Mouse (Mus musculus): Measurements from ENCODE around the gene Xylt1. TPM values are rescaled to one million over a fixed set of nuclear protein-coding genes. Genes with fewer than 3 reads are reported as not detected.

The Xylt1 gene
- polyA plus RNA-seq, 1 experiment from 2014 or later, result 0.48 TPM

DNA sequence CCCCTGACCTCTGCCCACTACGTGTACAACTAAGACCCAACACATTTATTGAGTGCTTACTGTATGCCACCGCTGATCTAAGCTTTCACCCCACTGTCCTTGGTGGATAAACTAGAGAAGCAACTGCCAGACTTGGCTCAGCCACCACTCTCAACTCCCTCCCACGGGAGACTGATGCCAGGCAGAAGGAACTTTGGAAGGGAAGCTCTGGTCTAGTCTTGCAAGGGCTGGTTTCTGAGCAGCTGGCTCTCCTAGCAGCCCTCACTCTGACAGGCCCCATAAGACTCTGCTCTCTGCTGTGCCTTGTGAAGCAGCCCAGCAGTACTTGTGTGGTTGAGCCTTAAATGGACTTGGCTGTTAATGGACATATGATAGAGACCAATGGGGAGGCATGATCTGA lies 60.2 kb downstream of the Xylt1 start:
- Histone ChIP-seq H3K9ac (ENCODE audit: low read depth, low read length) (no peak overlapping the region), H3K4me1 (ENCODE audit: control insufficient read depth, insufficient read depth, low read length) (no peaks in the 10 kb centered on the region), H3K36me3 (ENCODE audit: control insufficient read depth, insufficient read depth, low read length) (no peaks in the 10 kb centered on the region), H3K4me2 (ENCODE audit: low read depth, low read length) (no peak overlapping the region), H3K27me3 (replicated peaks; ENCODE audit: control insufficient read depth, insufficient read depth, low read length) (no peaks in the 10 kb centered on the region), H3K4me3 (ENCODE audit: low read length) (no peak overlapping the region), H3K27ac (ENCODE audit: low read length) (no peak overlapping the region), H3K9me3 (ENCODE audit: control insufficient read depth, low read length) (no peaks in the 10 kb centered on the region)
- no peak for ATAC-seq
- 81% methylated on average over 3 of the region's 3 CpGs for WGBS

DNA sequence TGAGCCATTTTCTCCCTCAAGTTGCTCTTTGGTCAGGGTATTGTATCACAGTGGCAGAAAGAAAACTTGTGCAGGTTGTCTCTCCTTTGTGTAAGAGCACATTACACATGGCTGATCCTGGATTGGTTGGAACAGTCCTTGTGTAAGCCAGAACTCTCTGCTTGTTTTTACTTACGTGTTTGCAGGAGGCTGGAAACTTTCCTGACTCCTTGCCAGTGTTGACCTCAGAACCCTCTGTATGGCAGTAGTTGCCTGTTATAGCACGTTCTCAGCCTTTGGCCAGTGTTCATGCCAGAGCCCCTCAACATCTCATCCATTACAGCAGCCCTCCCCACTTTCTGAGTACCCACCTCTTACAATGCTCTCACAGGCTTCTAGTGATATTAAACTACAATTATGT lies 61.9 kb downstream of the Xylt1 start:
- no peaks in the 10 kb centered on the region for H3K9me3 ChIP-seq (ENCODE audit: control insufficient read depth, low read length)
- ATAC-seq, result no peak
- WGBS, result 82% methylated on average over 2 of the region's 2 CpGs

GRCm38 (mm10) chr7:117443215-117443614 lies 62.4 kb downstream of the Xylt1 start:
- H3K4me1 ChIP-seq (ENCODE audit: control insufficient read depth, insufficient read depth, low read length), result no peaks in the 10 kb centered on the region
- H3K9ac ChIP-seq (ENCODE audit: low read depth, low read length), result no peak overlapping the region
- no peak for ATAC-seq
- H3K9me3 ChIP-seq (ENCODE audit: control insufficient read depth, low read length), result no peaks in the 10 kb centered on the region
- no peaks in the 10 kb centered on the region for H3K36me3 ChIP-seq (ENCODE audit: control insufficient read depth, insufficient read depth, low read length)
- no peak overlapping the region for H3K4me2 ChIP-seq (ENCODE audit: low read depth, low read length)
- H3K27me3 ChIP-seq (replicated peaks; ENCODE audit: control insufficient read depth, insufficient read depth, low read length), result no peaks in the 10 kb centered on the region
- no peak overlapping the region for H3K4me3 ChIP-seq (ENCODE audit: low read length)
- WGBS, result 76% methylated on average over 7 of the region's 7 CpGs
- H3K27ac ChIP-seq (ENCODE audit: low read length), result no peak overlapping the region

More for the DNA sequence above, 61.9 kb downstream of the Xylt1 start:
- Histone ChIP-seq H3K4me1 (ENCODE audit: control insufficient read depth, insufficient read depth, low read length) (no peaks in the 10 kb centered on the region), H3K27me3 (replicated peaks; ENCODE audit: control insufficient read depth, insufficient read depth, low read length) (no peaks in the 10 kb centered on the region), H3K4me2 (ENCODE audit: low read depth, low read length) (no peak overlapping the region), H3K36me3 (ENCODE audit: control insufficient read depth, insufficient read depth, low read length) (no peaks in the 10 kb centered on the region), H3K4me3 (ENCODE audit: low read length) (no peak overlapping the region), H3K27ac (ENCODE audit: low read length) (no peak overlapping the region), H3K9ac (ENCODE audit: low read depth, low read length) (no peak overlapping the region)

DNA sequence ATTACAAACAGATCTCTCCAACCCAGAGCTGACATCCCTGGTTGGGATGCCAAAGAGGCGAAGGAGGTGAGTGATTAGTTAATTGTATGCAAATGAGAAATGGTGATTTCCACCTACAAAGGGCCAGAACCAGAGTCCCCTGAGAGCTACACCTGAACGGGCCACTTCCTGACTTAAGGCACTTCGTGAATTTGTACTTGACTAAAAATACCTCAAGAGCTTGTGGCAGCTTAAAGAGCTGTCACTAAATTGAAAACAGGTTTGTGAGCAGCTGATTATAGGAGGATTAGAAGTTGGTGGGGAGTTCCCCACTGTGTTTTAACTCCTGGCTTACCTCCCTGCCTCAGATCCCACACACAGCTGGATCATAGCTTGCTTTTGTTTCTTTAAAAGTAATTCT lies 64.7 kb downstream of the Xylt1 start:
- H3K9ac ChIP-seq (ENCODE audit: low read depth, low read length), result no peak overlapping the region
- H3K4me1 ChIP-seq (ENCODE audit: control insufficient read depth, insufficient read depth, low read length), result no peaks in the 10 kb centered on the region
- H3K9me3 ChIP-seq (ENCODE audit: control insufficient read depth, low read length), result no peaks in the 10 kb centered on the region
- H3K36me3 ChIP-seq (ENCODE audit: control insufficient read depth, insufficient read depth, low read length), result no peaks in the 10 kb centered on the region
- H3K27ac ChIP-seq (ENCODE audit: low read length), result no peak overlapping the region
- no peaks in the 10 kb centered on the region for H3K27me3 ChIP-seq (replicated peaks; ENCODE audit: control insufficient read depth, insufficient read depth, low read length)
- no peak overlapping the region for H3K4me2 ChIP-seq (ENCODE audit: low read depth, low read length)
- no peak for ATAC-seq
- WGBS, result 62% methylated on average over 3 of the region's 3 CpGs
- H3K4me3 ChIP-seq (ENCODE audit: low read length), result no peak overlapping the region

GRCm38 (mm10) chr7:117449605-117450004 lies 68.8 kb downstream of the Xylt1 start:
- H3K27ac ChIP-seq (ENCODE audit: low read length), result no peak overlapping the region
- H3K4me3 ChIP-seq (ENCODE audit: low read length), result no peak overlapping the region
- 97% methylated on average over 5 of the region's 5 CpGs for WGBS
- H3K4me2 ChIP-seq (ENCODE audit: low read depth, low read length), result no peak overlapping the region
- no peaks in the 10 kb centered on the region for H3K9me3 ChIP-seq (ENCODE audit: control insufficient read depth, low read length)
- no peak overlapping the region for H3K9ac ChIP-seq (ENCODE audit: low read depth, low read length)
- peaks cover 18% of the 10 kb centered on the region for H3K4me1 ChIP-seq (ENCODE audit: control insufficient read depth, insufficient read depth, low read length)
- H3K36me3 ChIP-seq (ENCODE audit: control insufficient read depth, insufficient read depth, low read length), result no peaks in the 10 kb centered on the region
- no peaks in the 10 kb centered on the region for H3K27me3 ChIP-seq (replicated peaks; ENCODE audit: control insufficient read depth, insufficient read depth, low read length)
- no peak for ATAC-seq

GRCm38 (mm10) chr7:117451212-117451611 lies 70.4 kb downstream of the Xylt1 start:
- Histone ChIP-seq H3K27ac (ENCODE audit: low read length) (no peak overlapping the region; the same call in 1 of the 2 replicates), H3K9ac (ENCODE audit: low read depth, low read length) (no peak overlapping the region), H3K9me3 (ENCODE audit: control insufficient read depth, low read length) (no peaks in the 10 kb centered on the region), H3K4me3 (ENCODE audit: low read length) (no peak overlapping the region), H3K27me3 (replicated peaks; ENCODE audit: control insufficient read depth, insufficient read depth, low read length) (no peaks in the 10 kb centered on the region), H3K36me3 (ENCODE audit: control insufficient read depth, insufficient read depth, low read length) (no peaks in the 10 kb centered on the region), H3K4me2 (ENCODE audit: low read depth, low read length) (no peak overlapping the region), H3K4me1 (ENCODE audit: control insufficient read depth, insufficient read depth, low read length) (peaks cover 18% of the 10 kb centered on the region)
- peak; percentile 81 for ATAC-seq

DNA sequence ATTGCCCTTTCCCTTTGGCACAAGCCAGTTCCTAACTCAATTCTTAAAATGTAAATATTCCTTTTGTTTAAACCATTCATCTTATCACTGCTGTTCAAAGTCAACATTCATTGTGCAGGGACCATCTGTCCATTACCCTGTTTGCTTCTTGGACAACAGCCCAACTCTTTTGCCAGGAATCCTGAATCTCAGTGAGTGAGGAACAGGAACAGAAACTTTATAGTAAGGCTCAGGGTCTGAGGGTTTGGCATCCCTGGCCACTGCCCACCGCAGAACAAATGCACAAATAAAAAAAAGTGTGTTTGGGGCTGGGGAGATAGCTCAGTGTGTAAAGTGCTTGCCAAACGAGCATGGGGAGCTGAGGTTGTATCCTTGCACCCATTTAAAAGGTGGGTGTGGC lies 71.5 kb downstream of the Xylt1 start:
- 19% methylated on average over 2 of the region's 2 CpGs for WGBS
- Histone ChIP-seq H3K4me3 (ENCODE audit: low read length) (no peak overlapping the region), H3K36me3 (ENCODE audit: control insufficient read depth, insufficient read depth, low read length) (no peaks in the 10 kb centered on the region), H3K9ac (ENCODE audit: low read depth, low read length) (no peak overlapping the region), H3K27me3 (replicated peaks; ENCODE audit: control insufficient read depth, insufficient read depth, low read length) (no peaks in the 10 kb centered on the region), H3K4me1 (ENCODE audit: control insufficient read depth, insufficient read depth, low read length) (peaks cover 18% of the 10 kb centered on the region), H3K27ac (ENCODE audit: low read length) (no peak overlapping the region), H3K9me3 (ENCODE audit: control insufficient read depth, low read length) (no peaks in the 10 kb centered on the region), H3K4me2 (ENCODE audit: low read depth, low read length) (no peak overlapping the region)
- ATAC-seq, result 0 out of 2 replicates have a peak, but pooled peaks have one; percentile 16

DNA sequence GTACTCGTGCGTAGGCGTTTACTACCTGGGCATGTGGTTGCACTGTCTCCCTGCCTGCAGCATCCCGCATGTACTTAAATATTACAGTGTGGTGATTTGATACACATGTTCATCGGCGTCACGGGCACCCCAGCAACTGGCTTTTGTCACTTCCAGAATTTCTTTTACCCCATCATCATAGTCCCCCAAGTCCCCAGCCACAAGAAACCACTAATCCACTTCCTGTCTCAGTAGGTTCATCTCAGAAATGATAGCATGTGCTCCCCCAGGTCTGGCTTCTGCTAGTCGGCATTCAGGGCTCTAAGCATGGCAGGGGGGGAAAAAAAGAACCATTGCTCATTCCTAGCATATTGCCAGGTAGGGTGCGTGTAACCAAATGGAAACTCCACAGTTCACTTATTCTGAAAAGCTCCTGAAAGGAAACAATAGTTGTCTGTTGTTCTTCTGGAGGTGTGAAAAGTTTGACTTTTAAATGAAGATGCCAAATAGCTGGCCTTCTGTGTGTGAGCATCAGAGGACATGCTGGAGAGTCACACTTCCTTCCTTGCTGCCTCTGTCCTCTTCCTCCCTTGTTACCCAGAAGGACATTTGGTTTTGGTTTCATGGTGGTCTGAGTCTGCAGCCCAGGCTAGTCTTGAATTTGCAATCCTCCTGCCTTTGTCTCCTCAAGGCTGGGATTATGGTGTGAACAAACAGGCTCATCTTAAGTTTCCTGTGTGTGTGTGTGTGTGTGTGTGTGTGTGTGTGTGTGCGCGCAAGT lies 74.2 kb downstream of the Xylt1 start:
- ATAC-seq, result no peak
- H3K9me3 ChIP-seq (ENCODE audit: control insufficient read depth, low read length), result no peaks in the 10 kb centered on the region
- peaks cover 18% of the 10 kb centered on the region for H3K4me1 ChIP-seq (ENCODE audit: control insufficient read depth, insufficient read depth, low read length)
- H3K4me3 ChIP-seq (ENCODE audit: low read length), result no peak overlapping the region
- no peak overlapping the region for H3K4me2 ChIP-seq (ENCODE audit: low read depth, low read length)
- WGBS, result 88% methylated on average over 11 of the region's 11 CpGs
- no peaks in the 10 kb centered on the region for H3K27me3 ChIP-seq (replicated peaks; ENCODE audit: control insufficient read depth, insufficient read depth, low read length)
- H3K9ac ChIP-seq (ENCODE audit: low read depth, low read length), result no peak overlapping the region
- H3K27ac ChIP-seq (ENCODE audit: low read length), result no peak overlapping the region
- no peaks in the 10 kb centered on the region for H3K36me3 ChIP-seq (ENCODE audit: control insufficient read depth, insufficient read depth, low read length)

DNA sequence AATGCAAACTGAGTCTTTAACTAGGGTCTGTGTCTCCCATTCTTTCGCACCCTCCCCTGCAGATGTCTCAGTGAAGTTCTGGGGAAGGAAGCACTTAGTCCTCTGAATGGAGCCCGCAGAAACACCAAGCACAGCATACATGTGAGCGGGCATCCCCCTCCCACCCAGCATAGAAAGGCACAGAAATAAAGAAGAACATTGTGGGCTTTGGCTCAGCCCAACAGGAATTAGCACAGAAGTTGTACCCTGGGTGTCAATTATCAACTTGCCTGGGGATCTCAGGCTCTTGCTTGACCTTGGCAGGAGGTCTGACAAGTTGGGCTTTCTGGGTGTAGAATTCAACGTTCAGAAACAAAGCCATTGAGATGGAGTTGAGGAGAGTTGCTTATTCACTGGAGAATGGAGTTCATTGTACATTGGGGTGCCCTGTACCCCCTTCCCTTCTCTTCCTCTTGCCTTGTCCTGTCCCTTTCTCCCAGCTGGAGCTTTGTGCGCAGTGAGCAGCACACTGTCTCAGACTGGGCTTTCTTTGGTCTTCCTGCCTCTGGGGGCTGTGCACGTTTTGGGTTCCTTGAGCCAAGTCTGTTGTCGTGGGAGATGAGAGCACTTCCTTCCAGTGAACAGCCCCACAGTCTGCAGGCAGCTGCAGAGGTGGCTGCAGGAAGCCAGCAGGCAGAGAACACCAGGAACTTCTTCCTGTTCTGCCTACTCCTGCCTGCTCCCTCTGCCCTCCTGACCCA lies 81.6 kb downstream of the Xylt1 start:
- WGBS, result 56% methylated on average over 7 of the region's 7 CpGs
- H3K27ac ChIP-seq (ENCODE audit: low read length), result peak overlapping the region; percentile 26; the same call in 1 of the 2 replicates
- no peaks in the 10 kb centered on the region for H3K27me3 ChIP-seq (replicated peaks; ENCODE audit: control insufficient read depth, insufficient read depth, low read length)
- no peaks in the 10 kb centered on the region for H3K36me3 ChIP-seq (ENCODE audit: control insufficient read depth, insufficient read depth, low read length)
- H3K4me2 ChIP-seq (ENCODE audit: low read depth, low read length), result no peak overlapping the region
- no peaks in the 10 kb centered on the region for H3K9me3 ChIP-seq (ENCODE audit: control insufficient read depth, low read length)
- H3K4me3 ChIP-seq (ENCODE audit: low read length), result no peak overlapping the region
- no peaks in the 10 kb centered on the region for H3K4me1 ChIP-seq (ENCODE audit: control insufficient read depth, insufficient read depth, low read length)
- ATAC-seq, result peak; percentile 52
- H3K9ac ChIP-seq (ENCODE audit: low read depth, low read length), result no peak overlapping the region

Data from intestine, embryonic 16.5 days (tissue).